Mouse (Mus musculus): Measurements from ENCODE around the gene Gstt4. TPM values are rescaled to one million over a fixed set of nuclear protein-coding genes. Genes with fewer than 3 reads are reported as not detected.

Gstt4 gene
- polyA plus RNA-seq, 1 experiment from 2014 or later: not detected

GRCm38 (mm10) chr10:75790773-75791172 lies 31.6 kb downstream of the Gstt4 start:
- Histone ChIP-seq H3K27me3 (replicated peaks; ENCODE audit: control insufficient read depth, insufficient read depth, low read length) (no peaks in the 10 kb centered on the region), H3K9ac (ENCODE audit: low read length) (no peak overlapping the region), H3K4me1 (replicated peaks; ENCODE audit: control insufficient read depth, insufficient read depth, low read length) (peaks cover 11% of the 10 kb centered on the region), H3K4me2 (ENCODE audit: low read length) (no peak overlapping the region), H3K9me3 (ENCODE audit: control insufficient read depth, low read length) (no peaks in the 10 kb centered on the region), H3K4me3 (ENCODE audit: low read depth, low read length) (no peak overlapping the region), H3K27ac (ENCODE audit: low read depth) (no peak overlapping the region), H3K36me3 (ENCODE audit: control insufficient read depth, insufficient read depth, low read length) (no peaks in the 10 kb centered on the region)
- ATAC-seq (replicated peaks; ENCODE audit: low FRiP score, low TSS enrichment, low read depth): no peak
- peak; percentile 42 for DNase-seq (ENCODE audit: low spot score)
- WGBS: 15% methylated on average over 7 of the region's 7 CpGs

- Histone ChIP-seq H3K4me1 (replicated peaks; ENCODE audit: control insufficient read depth, insufficient read depth, low read length) (peaks cover 5% of the 10 kb centered on the region), H3K4me2 (ENCODE audit: low read length) (no peak overlapping the region), H3K27me3 (replicated peaks; ENCODE audit: control insufficient read depth, insufficient read depth, low read length) (no peaks in the 10 kb centered on the region), H3K27ac (ENCODE audit: low read depth) (no peak overlapping the region), H3K4me3 (ENCODE audit: low read depth, low read length) (no peak overlapping the region), H3K36me3 (ENCODE audit: control insufficient read depth, insufficient read depth, low read length) (no peaks in the 10 kb centered on the region), H3K9ac (ENCODE audit: low read length) (no peak overlapping the region), H3K9me3 (ENCODE audit: control insufficient read depth, low read length) (no peaks in the 10 kb centered on the region)
- 76% methylated on average over 5 of the region's 5 CpGs for WGBS
- DNase-seq (ENCODE audit: low spot score) (peak; percentile 51), ATAC-seq (replicated peaks; ENCODE audit: low FRiP score, low TSS enrichment, low read depth) (peak; percentile 71; the same call in 1 of the 2 replicates)
Observed at GRCm38 (mm10) chr10:75789841-75790240, 32.5 kb downstream of the Gstt4 start.

- 0 out of 2 replicates have a peak, but pooled peaks have one; percentile 36 for ATAC-seq (replicated peaks; ENCODE audit: low FRiP score, low TSS enrichment, low read depth)
- no peaks in the 10 kb centered on the region for H3K27me3 ChIP-seq (replicated peaks; ENCODE audit: control insufficient read depth, insufficient read depth, low read length)
- H3K4me1 ChIP-seq (replicated peaks; ENCODE audit: control insufficient read depth, insufficient read depth, low read length): no peaks in the 10 kb centered on the region
- no peak overlapping the region for H3K27ac ChIP-seq (ENCODE audit: low read depth)
- DNase-seq (ENCODE audit: low spot score): peak; percentile 50
- no peak overlapping the region for H3K4me3 ChIP-seq (ENCODE audit: low read depth, low read length)
- WGBS: 79% methylated on average over 6 of the region's 6 CpGs
- no peaks in the 10 kb centered on the region for H3K9me3 ChIP-seq (ENCODE audit: control insufficient read depth, low read length)
- no peak overlapping the region for H3K9ac ChIP-seq (ENCODE audit: low read length)
- H3K36me3 ChIP-seq (ENCODE audit: control insufficient read depth, insufficient read depth, low read length): no peaks in the 10 kb centered on the region
- H3K4me2 ChIP-seq (ENCODE audit: low read length): no peak overlapping the region
Observed at GRCm38 (mm10) chr10:75789081-75789735, 33.1 kb downstream of the Gstt4 start.

- no peaks in the 10 kb centered on the region for H3K36me3 ChIP-seq (ENCODE audit: control insufficient read depth, insufficient read depth, low read length)
- 94% methylated on average over 8 of the region's 8 CpGs for WGBS
- no peak for ATAC-seq (replicated peaks; ENCODE audit: low FRiP score, low TSS enrichment, low read depth)
Observed at GRCm38 (mm10) chr10:75788277-75788676, 34.1 kb downstream of the Gstt4 start.

GRCm38 (mm10) chr10:75785442-75785841 lies 36.9 kb downstream of the Gstt4 start:
- H3K36me3 ChIP-seq (ENCODE audit: control insufficient read depth, insufficient read depth, low read length): no peaks in the 10 kb centered on the region
- no peak overlapping the region for H3K9ac ChIP-seq (ENCODE audit: low read length)
- no peak for DNase-seq (ENCODE audit: low spot score)
- no peaks in the 10 kb centered on the region for H3K27me3 ChIP-seq (replicated peaks; ENCODE audit: control insufficient read depth, insufficient read depth, low read length)
- no peak for ATAC-seq (replicated peaks; ENCODE audit: low FRiP score, low TSS enrichment, low read depth)
- H3K9me3 ChIP-seq (ENCODE audit: control insufficient read depth, low read length): no peaks in the 10 kb centered on the region
- H3K27ac ChIP-seq (ENCODE audit: low read depth): no peak overlapping the region
- no peaks in the 10 kb centered on the region for H3K4me1 ChIP-seq (replicated peaks; ENCODE audit: control insufficient read depth, insufficient read depth, low read length)
- H3K4me2 ChIP-seq (ENCODE audit: low read length): no peak overlapping the region
- WGBS: 60% methylated on average over 1 of the region's 1 CpGs
- H3K4me3 ChIP-seq (ENCODE audit: low read depth, low read length): no peak overlapping the region

More at GRCm38 (mm10) chr10:75788277-75788676, 34.1 kb downstream of the Gstt4 start:
- Histone ChIP-seq H3K9me3 (ENCODE audit: control insufficient read depth, low read length) (no peaks in the 10 kb centered on the region), H3K27ac (ENCODE audit: low read depth) (no peak overlapping the region), H3K27me3 (replicated peaks; ENCODE audit: control insufficient read depth, insufficient read depth, low read length) (no peaks in the 10 kb centered on the region), H3K4me1 (replicated peaks; ENCODE audit: control insufficient read depth, insufficient read depth, low read length) (no peaks in the 10 kb centered on the region), H3K9ac (ENCODE audit: low read length) (no peak overlapping the region), H3K4me2 (ENCODE audit: low read length) (no peak overlapping the region), H3K4me3 (ENCODE audit: low read depth, low read length) (no peak overlapping the region)
- peak; percentile 15 for DNase-seq (ENCODE audit: low spot score)

- peak within 1 kb of the TSS; percentile 44 for H3K4me3 ChIP-seq (ENCODE audit: low read depth, low read length)
- no peaks in the 10 kb centered on the region for H3K36me3 ChIP-seq (ENCODE audit: control insufficient read depth, insufficient read depth, low read length)
- H3K27ac ChIP-seq (ENCODE audit: low read depth): peak within 1 kb of the TSS; percentile 68
- H3K4me2 ChIP-seq (ENCODE audit: low read length): peak within 1 kb of the TSS; percentile 89
- ATAC-seq (replicated peaks; ENCODE audit: low FRiP score, low TSS enrichment, low read depth): peak; percentile 93
- no peaks in the 10 kb centered on the region for H3K9me3 ChIP-seq (ENCODE audit: control insufficient read depth, low read length)
- under 1% methylated on average over 28 of the region's 28 CpGs for WGBS
- H3K9ac ChIP-seq (ENCODE audit: low read length): peak within 1 kb of the TSS; percentile 28
- 0 out of 2 replicates have a peak, but pooled peaks cover 3% of the 10 kb centered on the region for H3K27me3 ChIP-seq (replicated peaks; ENCODE audit: control insufficient read depth, insufficient read depth, low read length)
- DNase-seq (ENCODE audit: low spot score): peak; percentile 84
- H3K4me1 ChIP-seq (replicated peaks; ENCODE audit: control insufficient read depth, insufficient read depth, low read length): no peaks in the 10 kb centered on the region
Observed at GRCm38 (mm10) chr10:75780769-75781578, 41.4 kb downstream of the Gstt4 start, which contains the start of the genes Gm20441 and Gstt3. Gene Gm20441, minus strand, starts transcription at chr10:75780954. Gene Gstt3, minus strand, starts transcription at chr10:75781414.

GRCm38 (mm10) chr10:75779206-75780174 lies 42.9 kb downstream of the Gstt4 start:
- DNase-seq (ENCODE audit: low spot score) (peak; percentile 58), ATAC-seq (replicated peaks; ENCODE audit: low FRiP score, low TSS enrichment, low read depth) (no peak)
- Histone ChIP-seq H3K27me3 (replicated peaks; ENCODE audit: control insufficient read depth, insufficient read depth, low read length) (0 out of 2 replicates have a peak, but pooled peaks cover 3% of the 10 kb centered on the region), H3K4me2 (ENCODE audit: low read length) (peak overlapping the region; percentile 89), H3K4me3 (ENCODE audit: low read depth, low read length) (peak overlapping the region; percentile 44; the same call in 1 of the 2 replicates), H3K4me1 (replicated peaks; ENCODE audit: control insufficient read depth, insufficient read depth, low read length) (no peaks in the 10 kb centered on the region), H3K27ac (ENCODE audit: low read depth) (no peak overlapping the region), H3K9me3 (ENCODE audit: control insufficient read depth, low read length) (no peaks in the 10 kb centered on the region), H3K36me3 (ENCODE audit: control insufficient read depth, insufficient read depth, low read length) (no peaks in the 10 kb centered on the region), H3K9ac (ENCODE audit: low read length) (no peak overlapping the region)
- 35% methylated on average over 15 of the region's 15 CpGs for WGBS

- WGBS: 77% methylated on average over 2 of the region's 2 CpGs
- Histone ChIP-seq H3K4me1 (replicated peaks; ENCODE audit: control insufficient read depth, insufficient read depth, low read length) (no peaks in the 10 kb centered on the region), H3K9me3 (ENCODE audit: control insufficient read depth, low read length) (no peaks in the 10 kb centered on the region), H3K27me3 (replicated peaks; ENCODE audit: control insufficient read depth, insufficient read depth, low read length) (0 out of 2 replicates have a peak, but pooled peaks cover 3% of the 10 kb centered on the region), H3K27ac (ENCODE audit: low read depth) (no peak overlapping the region), H3K36me3 (ENCODE audit: control insufficient read depth, insufficient read depth, low read length) (no peaks in the 10 kb centered on the region), H3K9ac (ENCODE audit: low read length) (no peak overlapping the region), H3K4me2 (ENCODE audit: low read length) (no peak overlapping the region), H3K4me3 (ENCODE audit: low read depth, low read length) (no peak overlapping the region)
- DNase-seq (ENCODE audit: low spot score): no peak
- ATAC-seq (replicated peaks; ENCODE audit: low FRiP score, low TSS enrichment, low read depth): no peak
Observed at GRCm38 (mm10) chr10:75777885-75778284, 44.5 kb downstream of the Gstt4 start.

Measured in intestine, embryonic 14.5 days (tissue).